Mouse (Mus musculus) brain, embryonic 14.5 days (tissue): ENCODE measurements around the gene Efhd1.

ENCODE experiments used
- CTCF ChIP-seq: fragments of 200-500 bp; IDR thresholded peaks from 2 replicates; pipeline ENCODE4 v1.5.1; 2012; ENCODE audit warnings: inconsistent platforms, mild to moderate bottlenecking, moderate library complexity, borderline replicate concordance; ENCODE audit not compliant: insufficient read depth, insufficient read length; ENCODE audit errors: extremely low read depth
- POLR2A ChIP-seq: fragments of 200-500 bp; IDR thresholded peaks from 2 replicates; pipeline ENCODE4 v1.6.1; 2012; ENCODE audit warnings: mild to moderate bottlenecking, inconsistent platforms, borderline replicate concordance; ENCODE audit not compliant: poor library complexity, insufficient read depth, insufficient read length, severe bottlenecking; ENCODE audit errors: extremely low read depth

GRCm38 (mm10) chr1:87243021-87243420 is 21.1 kb upstream of the Efhd1 start:
- TF ChIP-seq POLR2A (no peak), CTCF (no peak)
